Mouse (Mus musculus) megakaryocyte, embryonic 14.5 days (primary cell): Measurements from ENCODE around the gene Prcd.

Experiments used
- FLI1 ChIP-seq: IDR thresholded peaks from 2 replicates; pipeline ENCODE4 v1.6.1; 2012; ENCODE audit warnings: low read length, inconsistent platforms, mixed read lengths
- GATA1 ChIP-seq: IDR thresholded peaks from 3 replicates; pipeline ENCODE4 v1.6.1; 2012; ENCODE audit warnings: mixed read lengths, low read length, inconsistent platforms, borderline replicate concordance

GRCm38 (mm10) chr11:116676175-116676976 lies 23.0 kb downstream of the Prcd start:
- TF ChIP-seq GATA1 (no peak), FLI1 (no peak)
